Mouse (Mus musculus): ENCODE measurements around the gene S100a1.

Gene S100a1

DNA sequence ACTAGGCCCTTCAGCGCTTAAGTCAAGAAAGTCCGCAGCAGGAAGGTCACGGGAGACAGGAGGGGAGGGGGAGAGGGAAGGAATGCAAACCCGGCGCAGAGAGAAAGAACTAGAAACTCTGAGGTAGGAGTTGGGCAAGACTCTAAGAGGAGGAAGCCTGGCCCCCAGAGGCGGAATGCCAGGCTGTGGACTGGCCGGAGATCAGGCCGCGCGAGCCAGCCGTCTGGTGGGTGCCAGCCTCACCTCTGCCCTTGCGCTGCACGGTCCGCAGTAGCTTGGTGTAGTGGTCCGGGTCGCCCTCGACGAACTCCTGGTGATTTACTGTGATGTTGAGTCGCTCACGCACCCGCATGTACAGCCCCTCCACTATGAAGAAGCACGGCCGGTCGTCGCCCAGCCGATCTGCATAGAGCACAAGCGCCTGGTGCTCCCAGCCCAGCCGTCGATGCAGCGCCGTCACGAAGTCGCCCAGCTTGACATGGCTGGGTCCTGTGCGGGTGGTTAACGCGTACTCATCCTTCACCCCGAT is 49.6 kb downstream of the S100a1 start:
- no peak for DNase-seq

DNA sequence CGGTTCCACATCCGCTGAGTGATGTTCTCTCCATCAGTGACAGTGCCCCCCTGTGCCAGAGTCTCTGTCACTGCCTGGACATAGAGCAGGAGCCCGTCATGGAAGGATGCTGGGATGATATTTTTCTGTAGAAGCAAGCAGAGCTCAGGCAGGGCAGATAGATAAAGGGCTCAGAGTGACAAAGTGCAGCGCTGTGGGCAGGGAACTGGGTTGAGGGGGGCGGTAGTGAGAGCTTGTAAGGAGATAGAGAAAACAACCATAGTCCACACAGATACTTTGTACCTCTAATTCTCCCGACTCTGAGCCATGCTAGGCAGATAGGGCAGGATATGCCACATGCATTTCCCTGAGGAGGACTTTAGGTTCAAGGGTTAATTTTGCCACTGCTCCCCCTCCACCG is 51.6 kb downstream of the S100a1 start:
- peak; percentile 22 for DNase-seq

DNA sequence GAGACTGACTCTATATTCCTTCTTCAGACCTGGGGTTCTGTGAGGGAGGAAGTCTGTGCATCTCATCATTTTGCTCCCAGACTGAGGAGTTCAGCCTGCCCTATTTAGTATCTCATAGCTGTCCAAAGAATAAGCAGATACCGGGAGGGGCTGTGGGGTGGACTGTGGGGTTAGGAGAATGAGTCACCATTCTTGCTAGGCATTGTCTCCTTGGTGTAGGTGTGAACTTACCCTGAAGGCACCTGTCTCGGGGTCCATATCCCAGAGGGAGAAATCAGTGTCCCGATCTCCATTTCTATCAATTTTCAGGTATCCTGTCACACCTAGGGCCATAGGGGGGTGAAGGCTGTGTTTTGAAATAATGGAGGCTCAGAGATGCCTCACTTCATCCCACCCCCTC is 52.3 kb downstream of the S100a1 start:
- no peak for DNase-seq

Data from thymus, postnatal 4 days (tissue).